Mouse (Mus musculus): ENCODE results near the gene Olfr586. TPM values are rescaled to one million over a fixed set of nuclear protein-coding genes. Genes with fewer than 3 reads are reported as not detected.

Gene Olfr586
- not detected in 2 replicates for polyA plus RNA-seq (2015; fragmentation: Nextera tagmentation; extraction: Ambion mirVana)

DNA sequence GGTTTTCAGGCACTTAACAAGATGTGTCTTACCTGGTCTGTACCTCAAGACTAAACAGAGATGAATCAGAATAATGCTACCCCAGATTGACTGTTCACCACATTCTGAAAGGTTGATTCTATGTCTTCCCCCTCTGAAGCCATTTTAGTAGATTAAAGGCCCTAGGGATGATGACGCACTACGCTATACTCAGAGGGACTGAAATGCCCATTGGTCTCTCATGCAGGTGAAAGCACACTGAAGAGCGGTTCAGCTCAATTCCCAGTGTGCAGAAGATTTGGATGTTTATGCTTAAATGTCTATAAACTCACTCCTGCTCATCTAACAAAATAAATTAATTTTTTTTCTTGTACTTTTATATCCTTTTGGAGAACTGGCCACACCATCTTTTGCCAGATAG, at the start of gene Olfr586:
Gene Olfr586, minus strand, starts transcription at position 101 of the 400 bp plus-strand sequence.
- DNase-seq (ENCODE audit: low spot score): no peak

DNA sequence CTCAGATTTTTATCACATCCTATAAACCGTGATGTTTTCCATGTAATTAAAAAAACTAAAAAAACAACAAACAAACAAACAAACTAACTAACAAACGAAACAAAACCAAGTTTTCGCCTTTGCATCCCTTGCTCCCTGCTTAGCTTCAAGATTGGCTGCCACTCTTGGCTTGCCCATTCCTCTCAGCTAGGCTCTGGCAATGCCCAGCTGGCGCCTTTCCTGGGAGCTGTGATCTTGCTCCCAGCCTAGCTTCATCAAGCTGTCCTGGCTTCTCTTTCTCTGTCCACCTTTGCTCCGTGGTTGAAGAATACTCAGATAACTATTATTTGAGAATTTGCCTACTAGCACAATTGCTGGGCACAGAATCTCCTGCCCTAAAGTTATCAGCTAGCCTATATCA, 44.3 kb upstream of the Olfr586 start:
- no peak for DNase-seq (ENCODE audit: low spot score)

DNA sequence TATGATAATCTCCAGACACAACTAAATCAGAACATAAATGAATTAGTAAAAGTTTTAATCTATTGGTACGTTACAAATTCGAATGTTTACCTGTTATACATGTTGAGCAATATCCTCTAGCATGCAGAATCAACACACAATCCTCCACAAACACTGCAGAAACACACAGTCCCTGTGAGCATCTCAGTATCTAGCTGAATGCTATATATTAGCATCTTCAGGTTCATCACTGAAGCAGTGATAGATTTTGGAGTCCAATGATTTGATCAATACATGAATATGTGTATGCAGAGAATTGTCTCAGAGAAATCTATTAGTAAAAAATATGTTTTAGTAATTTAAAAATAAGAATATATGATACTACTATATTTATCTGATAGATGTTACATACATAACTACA, 30.8 kb upstream of the Olfr586 start, which contains the start of gene Olfr589:
Gene Olfr589, minus strand, starts transcription at position 101 of the 400 bp plus-strand sequence.
- DNase-seq (ENCODE audit: low spot score): no peak

DNA sequence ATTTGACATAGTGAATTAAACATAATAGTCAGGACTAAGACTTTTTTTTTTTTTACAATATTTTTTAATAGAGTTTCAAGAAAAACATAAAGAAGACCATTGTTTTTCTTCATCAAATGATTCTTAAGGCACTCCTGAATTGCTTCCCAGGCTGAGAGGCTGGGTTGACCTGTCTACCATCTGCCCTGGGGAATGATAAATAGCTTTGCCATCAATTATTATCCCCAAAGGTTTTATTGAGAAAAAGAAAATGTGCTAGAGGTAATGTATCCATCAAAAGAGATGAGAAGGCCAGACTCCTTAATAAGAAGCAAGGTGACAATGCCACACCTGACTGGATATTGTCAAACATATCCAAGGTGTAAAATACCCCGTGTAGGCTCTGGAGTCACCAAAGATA, 15.1 kb upstream of the Olfr586 start, which contains the start of gene Olfr588-ps1:
Gene Olfr588-ps1, plus strand, starts transcription at position 301 of the 400 bp plus-strand sequence.
- no peak for DNase-seq (ENCODE audit: low spot score)

DNA sequence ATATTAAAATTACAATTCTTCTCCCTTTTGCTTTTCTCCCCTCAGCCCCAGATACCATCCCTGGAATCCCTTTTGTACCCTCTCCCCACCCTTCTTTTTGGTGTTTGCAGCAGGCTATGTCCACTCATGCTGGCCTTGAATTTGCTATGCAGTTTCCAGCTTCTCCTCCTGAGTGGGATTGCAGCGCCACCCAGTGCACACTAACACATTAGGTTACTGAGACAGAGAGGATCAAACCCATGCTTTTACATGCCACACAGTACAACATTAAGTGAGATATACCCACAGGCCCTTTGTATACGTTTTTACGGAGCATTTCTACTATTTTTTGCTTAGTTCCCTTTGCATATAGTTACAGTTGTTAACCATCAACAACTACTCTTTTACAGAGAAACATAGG, 6.0 kb downstream of the Olfr586 start:
- no peak for DNase-seq (ENCODE audit: low spot score)

DNA sequence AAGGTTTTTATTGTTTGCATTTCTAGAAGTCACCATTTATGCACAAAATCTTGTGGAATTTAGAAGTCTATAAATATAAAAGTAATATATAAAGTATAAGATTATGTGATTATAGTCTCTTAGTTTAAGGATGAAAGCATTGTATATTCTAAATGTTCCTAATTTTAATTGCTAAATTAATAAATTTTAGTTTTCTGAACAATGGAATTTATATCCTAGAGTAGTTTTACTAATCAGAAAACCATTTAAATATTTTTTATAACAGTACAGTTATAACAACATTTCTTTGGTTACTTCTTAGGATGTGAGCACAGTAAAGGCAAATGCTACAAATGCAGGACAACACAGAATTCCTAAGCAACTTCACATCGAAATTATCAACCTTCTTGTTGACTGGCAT, 28.0 kb downstream of the Olfr586 start, which contains the start of gene Olfr585:
Gene Olfr585, plus strand, starts transcription at position 301 of the 400 bp plus-strand sequence.
- no peak for DNase-seq (ENCODE audit: low spot score)

DNA sequence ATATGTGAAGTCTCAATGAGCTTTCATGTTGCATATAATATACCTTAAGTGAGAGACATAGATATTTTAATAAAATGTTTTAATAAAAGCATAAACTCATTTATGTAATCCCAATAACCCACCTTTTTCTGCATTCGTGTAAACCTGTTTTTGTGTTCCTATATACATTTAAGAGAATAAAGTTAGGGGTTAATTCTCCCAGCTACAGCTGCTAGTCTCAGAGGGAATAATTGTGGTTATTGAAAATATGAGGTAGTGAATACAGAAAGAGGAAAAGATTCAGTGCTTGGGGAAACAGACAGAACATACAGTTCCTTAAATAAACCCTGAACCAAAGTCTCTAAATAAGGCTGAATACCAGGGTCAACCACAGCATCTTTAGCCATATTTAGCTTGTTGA, 43.9 kb downstream of the Olfr586 start, which contains the start of gene Olfr584:
Gene Olfr584, plus strand, starts transcription at position 301 of the 400 bp plus-strand sequence.
- DNase-seq (ENCODE audit: low spot score): no peak

Other genes with a start within 250 kb of the Olfr586 start
- not detected in 2 replicates for gene Olfr568, start 248.5 kb downstream of the Olfr586 start, polyA plus RNA-seq (2015; fragmentation: Nextera tagmentation; extraction: Ambion mirVana)
- gene Olfr569, start 234.8 kb downstream of the Olfr586 start, polyA plus RNA-seq (2015; fragmentation: Nextera tagmentation; extraction: Ambion mirVana): not detected in 2 replicates
- gene Olfr570, start 231.1 kb downstream of the Olfr586 start, polyA plus RNA-seq (2015; fragmentation: Nextera tagmentation; extraction: Ambion mirVana): not detected in 2 replicates
- not detected in 2 replicates for gene Olfr571, start 208.1 kb downstream of the Olfr586 start, polyA plus RNA-seq (2015; fragmentation: Nextera tagmentation; extraction: Ambion mirVana)
- not detected in 2 replicates for gene Olfr572, start 201.2 kb downstream of the Olfr586 start, polyA plus RNA-seq (2015; fragmentation: Nextera tagmentation; extraction: Ambion mirVana)
- not detected in 2 replicates for gene Olfr573-ps1, start 183.1 kb downstream of the Olfr586 start, polyA plus RNA-seq (2015; fragmentation: Nextera tagmentation; extraction: Ambion mirVana)
- gene Olfr574, start 177.2 kb downstream of the Olfr586 start, polyA plus RNA-seq (2015; fragmentation: Nextera tagmentation; extraction: Ambion mirVana): not detected in 2 replicates
- gene Olfr575, start 166.9 kb downstream of the Olfr586 start, polyA plus RNA-seq (2015; fragmentation: Nextera tagmentation; extraction: Ambion mirVana): not detected in 2 replicates
- not detected in 2 replicates for gene Olfr576, start 163.0 kb downstream of the Olfr586 start, polyA plus RNA-seq (2015; fragmentation: Nextera tagmentation; extraction: Ambion mirVana)
- gene Olfr577, start 149.7 kb downstream of the Olfr586 start, polyA plus RNA-seq (2015; fragmentation: Nextera tagmentation; extraction: Ambion mirVana): not detected in 2 replicates
- gene Olfr578, start 136.3 kb downstream of the Olfr586 start, polyA plus RNA-seq (2015; fragmentation: Nextera tagmentation; extraction: Ambion mirVana): not detected in 2 replicates
- not detected in 2 replicates for gene Olfr582, start 87.6 kb downstream of the Olfr586 start, polyA plus RNA-seq (2015; fragmentation: Nextera tagmentation; extraction: Ambion mirVana)
- gene Olfr583, start 74.3 kb downstream of the Olfr586 start, polyA plus RNA-seq (2015; fragmentation: Nextera tagmentation; extraction: Ambion mirVana): not detected in 2 replicates
- gene Olfr584, start 43.8 kb downstream of the Olfr586 start, polyA plus RNA-seq (2015; fragmentation: Nextera tagmentation; extraction: Ambion mirVana): not detected in 2 replicates
- gene Olfr585, start 27.9 kb downstream of the Olfr586 start, polyA plus RNA-seq (2015; fragmentation: Nextera tagmentation; extraction: Ambion mirVana): not detected in 2 replicates
- gene Olfr588-ps1, start 15.2 kb upstream of the Olfr586 start, polyA plus RNA-seq (2015; fragmentation: Nextera tagmentation; extraction: Ambion mirVana): not detected in 2 replicates
- gene Olfr589, start 30.7 kb upstream of the Olfr586 start, polyA plus RNA-seq (2015; fragmentation: Nextera tagmentation; extraction: Ambion mirVana): not detected in 2 replicates
- gene Olfr591, start 52.7 kb upstream of the Olfr586 start, polyA plus RNA-seq (2015; fragmentation: Nextera tagmentation; extraction: Ambion mirVana): not detected in 2 replicates
- not detected in 2 replicates for gene Olfr592, start 59.2 kb upstream of the Olfr586 start, polyA plus RNA-seq (2015; fragmentation: Nextera tagmentation; extraction: Ambion mirVana)
- not detected in 2 replicates for gene Olfr593, start 86.2 kb upstream of the Olfr586 start, polyA plus RNA-seq (2015; fragmentation: Nextera tagmentation; extraction: Ambion mirVana)
- not detected in 2 replicates for gene Olfr594, start 91.4 kb upstream of the Olfr586 start, polyA plus RNA-seq (2015; fragmentation: Nextera tagmentation; extraction: Ambion mirVana)
- gene Usp17ld, start 126.9 kb upstream of the Olfr586 start, polyA plus RNA-seq (2015; fragmentation: Nextera tagmentation; extraction: Ambion mirVana): not detected in 2 replicates
- not detected in 2 replicates for gene Olfr596, start 180.0 kb upstream of the Olfr586 start, polyA plus RNA-seq (2015; fragmentation: Nextera tagmentation; extraction: Ambion mirVana)
- gene Olfr597, start 190.7 kb upstream of the Olfr586 start, polyA plus RNA-seq (2015; fragmentation: Nextera tagmentation; extraction: Ambion mirVana): not detected in 2 replicates
- not detected in 2 replicates for gene Olfr598, start 197.9 kb upstream of the Olfr586 start, polyA plus RNA-seq (2015; fragmentation: Nextera tagmentation; extraction: Ambion mirVana)
- gene Olfr599, start 210.3 kb upstream of the Olfr586 start, polyA plus RNA-seq (2015; fragmentation: Nextera tagmentation; extraction: Ambion mirVana): not detected in 2 replicates
- not detected in 2 replicates for gene Olfr600, start 224.0 kb upstream of the Olfr586 start, polyA plus RNA-seq (2015; fragmentation: Nextera tagmentation; extraction: Ambion mirVana)
- gene Olfr601, start 237.0 kb upstream of the Olfr586 start, polyA plus RNA-seq (2015; fragmentation: Nextera tagmentation; extraction: Ambion mirVana): not detected in 2 replicates

All from thymus, postnatal 0 days (tissue).